Mouse (Mus musculus) heart, adult 10 weeks (tissue): Measurements from ENCODE around the gene Smpdl3b. TPM values are rescaled to one million over a fixed set of nuclear protein-coding genes. Genes with fewer than 3 reads are reported as not detected.

Experiments
- polyA plus RNA-seq: library from polyadenylated mRNA; stranded (reverse); fragments of 350-450 nt; fragmentation: Illumina TruSeq; extraction: RNeasy Lipid Tissue Mini Kit (QIAGEN cat#74804); gene quantifications from one replicate; pipeline ENCODE4 v1.2.3, GENCODE M21; 2014; ENCODE audit warnings: low read depth, low replicate concordance

The Smpdl3b gene
- 1.1 TPM for polyA plus RNA-seq

DNA sequence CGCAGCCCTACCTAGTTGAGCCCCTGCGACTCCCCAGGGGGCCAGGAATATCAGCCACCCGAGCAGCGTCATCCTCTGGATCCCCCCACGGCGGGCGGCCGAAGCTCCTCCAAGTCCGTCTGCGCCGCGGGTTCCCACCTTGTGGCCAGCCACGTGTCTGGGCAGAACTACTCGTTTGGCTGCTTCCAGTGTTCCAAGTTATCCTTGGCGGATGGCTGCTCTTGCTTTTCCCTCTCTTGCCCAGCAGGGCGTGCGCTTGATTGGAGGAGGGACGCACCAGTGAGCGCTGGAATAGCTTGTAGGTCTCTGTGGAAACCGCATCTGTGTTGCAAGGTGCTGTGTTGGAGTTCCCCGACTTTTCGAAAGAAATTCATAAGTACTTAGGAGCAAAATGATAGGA lies at the start of gene Smpdl3b:
TSS of gene Smpdl3b (minus strand) at position 279 of the 400 bp plus-strand sequence.

DNA sequence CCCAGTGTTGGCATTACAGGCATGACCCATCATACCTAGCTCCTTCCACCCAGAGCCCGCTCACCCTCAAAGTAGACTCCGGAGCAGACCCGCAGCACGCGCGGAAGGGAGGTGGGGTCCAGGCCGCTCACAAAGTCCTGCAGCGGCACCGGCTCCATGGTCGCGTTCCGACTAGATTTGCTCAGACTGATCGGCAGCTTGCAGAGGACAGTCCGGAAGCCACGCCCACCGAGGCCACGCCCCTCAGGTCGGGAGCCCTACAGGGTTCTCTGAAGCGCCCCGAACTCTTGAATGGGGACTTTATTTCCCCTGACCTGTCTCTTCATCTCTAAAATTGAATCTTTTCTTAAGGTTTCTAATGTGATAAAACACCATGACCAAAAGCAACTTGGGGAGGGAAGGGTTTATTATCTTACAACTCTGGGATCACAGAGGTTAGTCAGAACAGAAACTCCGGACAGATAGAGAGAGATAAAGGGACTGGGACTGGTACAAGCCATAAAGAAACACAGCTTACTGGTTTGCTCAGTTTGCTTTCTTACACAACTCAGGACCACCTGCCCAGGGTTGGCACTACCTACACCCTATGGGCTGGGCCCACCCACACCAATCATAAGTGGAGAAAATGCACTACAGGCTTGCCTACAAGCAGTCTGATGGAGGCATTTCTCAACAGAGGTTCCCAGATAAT lies 39.3 kb upstream of the Smpdl3b start, which contains the start of gene Themis2:
TSS of gene Themis2 (minus strand) at position 192 of the 691 bp plus-strand sequence.

DNA sequence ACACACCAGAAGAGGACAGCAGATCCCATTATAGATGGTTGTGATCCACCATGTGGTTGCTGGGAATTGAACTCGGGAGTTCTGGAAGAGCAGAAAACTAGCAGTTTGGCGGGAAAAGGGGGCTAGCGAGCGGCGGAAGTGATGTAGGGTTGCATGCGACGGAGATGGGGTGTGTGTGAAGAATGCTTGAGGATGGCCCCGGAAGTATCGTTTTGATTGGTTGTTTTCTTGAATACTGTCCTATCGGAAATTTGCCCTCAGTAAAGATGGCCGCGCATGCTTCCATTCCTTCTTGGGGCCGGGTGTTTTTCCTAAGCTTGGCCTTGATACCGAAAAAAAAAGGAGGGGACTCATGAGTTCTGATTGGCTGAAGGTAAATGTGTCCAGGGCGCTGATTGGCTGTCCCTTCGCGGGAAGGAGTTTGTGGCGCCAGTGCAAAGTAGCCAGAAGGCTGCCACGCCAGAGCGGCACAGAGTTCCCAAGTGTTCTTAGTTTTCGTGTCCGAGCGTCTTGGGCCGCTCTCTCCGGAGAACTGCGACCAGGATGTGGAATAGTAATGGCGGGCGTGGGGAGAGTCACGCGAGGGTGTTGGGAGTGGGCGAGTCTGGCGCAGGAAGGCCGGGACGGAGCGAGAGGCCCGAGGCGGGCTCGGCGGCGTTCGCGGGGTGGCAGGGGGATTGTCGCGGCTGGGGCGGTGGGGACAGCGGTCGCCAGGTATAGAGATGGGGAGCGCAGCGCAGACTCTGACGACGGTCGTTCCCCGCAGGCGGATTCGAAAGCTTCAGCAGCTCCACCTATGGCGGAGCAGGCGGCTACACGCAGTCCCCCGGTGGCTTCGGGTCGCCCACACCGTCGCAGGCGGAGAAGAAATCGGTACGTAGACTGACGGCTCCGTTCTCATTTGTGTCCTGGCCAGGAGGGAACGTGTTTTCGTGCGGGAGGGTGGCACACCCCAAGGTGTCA lies 11.1 kb upstream of the Smpdl3b start, which contains the start of gene Rpa2:
TSS of gene Rpa2 (plus strand) at position 419 of the 963 bp plus-strand sequence.

DNA sequence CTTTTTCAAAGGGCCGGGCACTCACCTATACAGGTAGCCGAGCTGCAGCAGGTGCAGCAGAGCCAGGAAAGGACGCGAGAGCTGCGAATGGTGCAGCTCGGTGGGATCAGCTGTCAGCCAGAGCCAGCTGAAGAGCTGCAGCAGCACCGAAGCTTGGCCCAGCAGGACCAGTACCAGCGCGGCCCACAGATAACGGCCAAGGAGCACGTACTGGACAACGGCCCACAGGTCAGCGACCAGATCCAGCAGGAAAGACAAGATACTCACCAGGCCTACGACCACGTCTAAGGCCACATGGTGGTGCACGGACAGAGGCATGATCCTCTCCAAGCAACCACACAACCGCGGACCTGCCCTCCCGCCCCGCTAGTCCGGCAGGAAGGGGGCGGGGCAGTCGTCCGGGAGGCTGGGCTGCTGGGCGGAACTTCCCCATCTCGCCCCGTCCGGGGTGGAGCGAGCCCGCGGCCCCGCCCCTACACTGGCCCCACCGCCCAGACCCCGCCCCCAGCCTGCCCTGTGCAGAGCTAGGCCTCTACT lies 24.8 kb downstream of the Smpdl3b start, which contains the start of gene Xkr8:
TSS of gene Xkr8 (minus strand) at position 399 of the 537 bp plus-strand sequence.

Other genes starting within 250 kb of the Smpdl3b start
- gene Sesn2, start 246.8 kb downstream of the Smpdl3b start, polyA plus RNA-seq, result 2.8 TPM
- gene Atpif1, start 223.6 kb downstream of the Smpdl3b start, polyA plus RNA-seq, result 392 TPM
- 97.1 TPM for gene Dnajc8, start 221.7 kb downstream of the Smpdl3b start, polyA plus RNA-seq
- 1.5 TPM for gene Ptafr, start 193.2 kb downstream of the Smpdl3b start, polyA plus RNA-seq
- 25.5 TPM for gene Eya3, start 118.3 kb downstream of the Smpdl3b start, polyA plus RNA-seq
- gene Xkr8, start 24.7 kb downstream of the Smpdl3b start, polyA plus RNA-seq, result 1.7 TPM
- gene Rpa2, start 11.1 kb upstream of the Smpdl3b start, polyA plus RNA-seq, result 18.4 TPM
- 2.4 TPM for gene Themis2, start 39.1 kb upstream of the Smpdl3b start, polyA plus RNA-seq
- gene Ppp1r8, start 85.9 kb upstream of the Smpdl3b start, polyA plus RNA-seq, result 27.0 TPM
- 44.1 TPM for gene Stx12, start 127.3 kb upstream of the Smpdl3b start, polyA plus RNA-seq
- gene Fam76a, start 165.3 kb upstream of the Smpdl3b start, polyA plus RNA-seq, result 28.5 TPM
- gene Fgr, start 216.8 kb upstream of the Smpdl3b start, polyA plus RNA-seq, result 0.29 TPM